ENCODE assay signal across 26 mouse cellular contexts in genomic region chr14:123587412-123587811, GRCm38 (mm10). TPM values are rescaled to one million over a fixed set of nuclear protein-coding genes. Genes with fewer than 3 reads are reported as not detected.
"Had no signal": no experiment of that assay in that cellular context is flagged by ENCODE, and none has a peak within 500 bp of the region (broad histone marks: within the 10 kb centered on the region; RNA-seq: fewer than 3 reads in every experiment).

No protein-coding gene starts in this region.

- H3K4me3 ChIP-seq: heart, embryonic 10.5 days; heart, embryonic 12.5 days; hindbrain, embryonic 10.5 days; hindbrain, embryonic 12.5 days; intestine, embryonic 15.5 days; limb, embryonic 13.5 days; limb, embryonic 15.5 days; liver, embryonic 12.5 days had no signal

- H3K4me1 ChIP-seq: heart, embryonic 10.5 days; heart, embryonic 12.5 days; hindbrain, embryonic 12.5 days; intestine, embryonic 15.5 days; limb, embryonic 13.5 days; limb, embryonic 15.5 days; liver, embryonic 12.5 days had no signal

- ATAC-seq: hindbrain, embryonic 16.5 days; inflammation-experienced regulatory T-cells, adult 6 months; intestine, embryonic 15.5 days; intestine, postnatal 0 days; liver, embryonic 12.5 days had no signal

- H3K36me3 ChIP-seq: heart, embryonic 10.5 days; heart, embryonic 12.5 days; hindbrain, embryonic 10.5 days; hindbrain, embryonic 12.5 days; intestine, embryonic 15.5 days; limb, embryonic 13.5 days; limb, embryonic 15.5 days; liver, embryonic 12.5 days had no signal

- H3K4me2 ChIP-seq: heart, embryonic 12.5 days; hindbrain, embryonic 12.5 days; hindbrain, embryonic 14.5 days; intestine, embryonic 15.5 days; limb, embryonic 13.5 days; limb, embryonic 15.5 days; liver, embryonic 12.5 days had no signal

- H3K27ac ChIP-seq: heart, embryonic 10.5 days; hindbrain, embryonic 10.5 days; hindbrain, embryonic 12.5 days; hindbrain, embryonic 14.5 days; intestine, embryonic 15.5 days; limb, embryonic 13.5 days; limb, embryonic 15.5 days; liver, embryonic 12.5 days; liver, embryonic 14.5 days had no signal

- DNase-seq: gastrocnemius, postnatal 25 days; heart, adult 18-20 months; heart, postnatal 10 days; heart, postnatal 4 days; kidney, adult 18-20 months; kidney, adult 8-10 months; kidney, postnatal 10 days; kidney, postnatal 36 days; layer of hippocampus, adult 9-11 months; layer of hippocampus, postnatal 36 days; left cerebral cortex, postnatal 4 days had no signal

- H3K9me3 ChIP-seq: heart, embryonic 10.5 days; heart, embryonic 12.5 days; hindbrain, embryonic 10.5 days; hindbrain, embryonic 12.5 days; intestine, embryonic 15.5 days; limb, embryonic 13.5 days; limb, embryonic 15.5 days; liver, embryonic 12.5 days had no signal

- H3K9ac ChIP-seq: heart, embryonic 12.5 days; hindbrain, embryonic 12.5 days; hindbrain, embryonic 14.5 days; intestine, embryonic 15.5 days; limb, embryonic 13.5 days; limb, embryonic 15.5 days; liver, embryonic 12.5 days; liver, embryonic 14.5 days had no signal

- H3K27me3 ChIP-seq: heart, embryonic 12.5 days; hindbrain, embryonic 12.5 days; intestine, embryonic 15.5 days; limb, embryonic 13.5 days; limb, embryonic 15.5 days; liver, embryonic 12.5 days had no signal

RNA-seq across cellular contexts. Expression of gene Nalcn, which starts 39.5 kb away (rescaled TPM):
- total RNA-seq: granulocyte monocyte progenitor cell, adult 5-6 weeks had no signal
- polyA plus RNA-seq: heart, embryonic 10.5 days; inflammation-experienced regulatory T-cells, adult 6 months; liver, adult 2 months; liver, embryonic 12.5 days; liver, embryonic 14.5 days had no signal
